Mouse (Mus musculus): ENCODE measurements around the gene Sag. TPM values are rescaled to one million over a fixed set of nuclear protein-coding genes. Genes with fewer than 3 reads are reported as not detected.

The Sag gene
- polyA plus RNA-seq, 1 experiment from 2014 or later = 0.53 TPM

DNA sequence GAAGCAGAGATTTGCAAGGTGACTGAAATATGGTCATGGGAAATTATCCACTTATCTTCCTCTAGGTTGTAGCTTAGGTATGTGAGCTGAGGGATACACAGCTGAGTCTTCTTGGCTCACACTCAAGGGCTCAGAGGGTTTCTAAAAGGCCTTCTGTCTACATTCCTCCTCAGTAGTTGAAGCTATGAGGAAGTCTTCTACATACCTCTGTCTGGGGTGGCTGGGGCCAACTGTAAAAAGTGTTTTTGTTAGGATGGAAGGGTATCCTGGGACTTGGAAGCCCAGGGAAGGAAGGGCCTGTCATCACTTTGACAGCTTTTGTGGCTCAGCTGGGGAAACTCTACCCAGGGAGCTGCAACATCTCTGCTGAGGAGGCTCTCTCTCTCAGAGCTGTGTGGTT lies 68.1 kb downstream of the Sag start:
- H3K4me1 ChIP-seq (replicated peaks; ENCODE audit: control insufficient read depth, insufficient read depth) = no peaks in the 10 kb centered on the region; the same call in 1 of the 2 replicates
- no peak overlapping the region for H3K4me3 ChIP-seq (ENCODE audit: low read depth, low read length)
- no peaks in the 10 kb centered on the region for H3K9me3 ChIP-seq (ENCODE audit: control insufficient read depth, low read length)
- TF ChIP-seq EP300 (optimal IDR thresholded peaks at IDR 0.05) (no peak), CTCF (IDR thresholded peaks at IDR 0.05; ENCODE audit: low read depth) (no peak)
- H3K36me3 ChIP-seq (ENCODE audit: control insufficient read depth, insufficient read depth, low read length) = no peaks in the 10 kb centered on the region
- no peak for ATAC-seq (ENCODE audit: low FRiP score, low TSS enrichment)
- DNase-seq (ENCODE audit: low spot score) = no peak
- no peak overlapping the region for H3K4me2 ChIP-seq (replicated peaks; ENCODE audit: low read depth)
- no peak overlapping the region for H3K27ac ChIP-seq (replicated peaks)
- no peaks in the 10 kb centered on the region for H3K27me3 ChIP-seq (ENCODE audit: control insufficient read depth, insufficient read depth, low read length)
- H3K9ac ChIP-seq (ENCODE audit: low read length) = no peak overlapping the region

- H3K4me3 ChIP-seq (ENCODE audit: low read depth, low read length) = no peak overlapping the region
- H3K9ac ChIP-seq (ENCODE audit: low read length) = no peak overlapping the region
- H3K36me3 ChIP-seq (ENCODE audit: control insufficient read depth, insufficient read depth, low read length) = no peaks in the 10 kb centered on the region
- H3K9me3 ChIP-seq (ENCODE audit: control insufficient read depth, low read length) = no peaks in the 10 kb centered on the region
- H3K4me2 ChIP-seq (replicated peaks; ENCODE audit: low read depth) = no peak overlapping the region
- DNase-seq (ENCODE audit: low spot score) (no peak), ATAC-seq (ENCODE audit: low FRiP score, low TSS enrichment) (no peak)
- no peaks in the 10 kb centered on the region for H3K27me3 ChIP-seq (ENCODE audit: control insufficient read depth, insufficient read depth, low read length)
- H3K27ac ChIP-seq (replicated peaks) = no peak overlapping the region
- H3K4me1 ChIP-seq (replicated peaks; ENCODE audit: control insufficient read depth, insufficient read depth) = no peaks in the 10 kb centered on the region; the same call in 1 of the 2 replicates
- TF ChIP-seq CTCF (IDR thresholded peaks at IDR 0.05; ENCODE audit: low read depth) (no peak), EP300 (optimal IDR thresholded peaks at IDR 0.05) (no peak)
Observed at GRCm38 (mm10) chr1:87873081-87873480, 69.6 kb downstream of the Sag start.

- no peaks in the 10 kb centered on the region for H3K27me3 ChIP-seq (ENCODE audit: control insufficient read depth, insufficient read depth, low read length)
- H3K4me3 ChIP-seq (ENCODE audit: low read depth, low read length) = no peak overlapping the region
- no peak overlapping the region for H3K27ac ChIP-seq (replicated peaks)
- H3K9ac ChIP-seq (ENCODE audit: low read length) = no peak overlapping the region
- DNase-seq (ENCODE audit: low spot score) (no peak), ATAC-seq (ENCODE audit: low FRiP score, low TSS enrichment) (no peak)
- no peak for TF ChIP-seq EP300 (optimal IDR thresholded peaks at IDR 0.05)
- TF ChIP-seq CTCF (IDR thresholded peaks at IDR 0.05; ENCODE audit: low read depth) = no peak
- no peak overlapping the region for H3K4me2 ChIP-seq (replicated peaks; ENCODE audit: low read depth)
- peaks cover 2% of the 10 kb centered on the region for H3K4me1 ChIP-seq (replicated peaks; ENCODE audit: control insufficient read depth, insufficient read depth)
- no peaks in the 10 kb centered on the region for H3K9me3 ChIP-seq (ENCODE audit: control insufficient read depth, low read length)
- no peaks in the 10 kb centered on the region for H3K36me3 ChIP-seq (ENCODE audit: control insufficient read depth, insufficient read depth, low read length)
- 96% methylated on average over 1 of the region's 1 CpGs for WGBS
Observed at GRCm38 (mm10) chr1:87876065-87876464, 72.6 kb downstream of the Sag start.

DNA sequence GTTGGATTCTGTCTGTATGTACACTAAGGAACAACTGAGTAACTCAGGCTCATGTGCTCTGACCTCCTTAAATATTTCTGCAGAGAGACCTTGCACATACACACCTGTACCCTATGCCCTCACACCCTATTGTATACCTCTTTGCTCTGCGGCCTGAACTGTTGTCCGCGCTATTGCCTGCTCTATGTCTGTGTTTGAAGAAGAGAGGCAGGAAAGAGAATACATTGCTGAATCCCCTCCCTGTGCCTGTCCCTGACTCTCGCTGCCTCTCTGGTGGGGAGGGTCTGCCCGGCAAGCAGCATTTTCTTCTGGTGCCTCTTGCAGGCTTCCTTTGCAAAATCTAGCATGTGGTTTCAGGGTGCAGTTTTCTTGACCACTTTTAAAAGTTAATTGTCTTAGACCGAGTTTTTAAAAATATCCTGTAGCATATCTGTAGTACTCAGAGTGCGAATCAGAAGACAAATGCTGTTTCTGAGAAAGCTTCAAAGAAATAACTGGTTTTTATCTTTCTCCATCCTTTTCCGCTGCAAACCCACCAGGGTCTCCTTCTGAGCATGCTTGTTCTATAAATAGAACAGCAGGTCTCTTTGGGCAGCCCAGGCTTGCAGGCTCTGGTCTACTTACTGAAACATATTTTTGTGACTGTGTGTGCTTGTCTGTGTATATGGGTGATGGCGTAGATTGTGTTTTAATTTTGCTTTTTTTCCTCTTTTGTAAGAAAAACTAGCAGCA lies 74.2 kb downstream of the Sag start:
- Histone ChIP-seq H3K4me2 (replicated peaks; ENCODE audit: low read depth) (no peak overlapping the region), H3K9ac (ENCODE audit: low read length) (no peak overlapping the region), H3K27ac (replicated peaks) (no peak overlapping the region), H3K27me3 (ENCODE audit: control insufficient read depth, insufficient read depth, low read length) (no peaks in the 10 kb centered on the region), H3K36me3 (ENCODE audit: control insufficient read depth, insufficient read depth, low read length) (no peaks in the 10 kb centered on the region), H3K9me3 (ENCODE audit: control insufficient read depth, low read length) (no peaks in the 10 kb centered on the region), H3K4me1 (replicated peaks; ENCODE audit: control insufficient read depth, insufficient read depth) (peaks cover 2% of the 10 kb centered on the region; the same call in 1 of the 2 replicates), H3K4me3 (ENCODE audit: low read depth, low read length) (no peak overlapping the region)
- TF ChIP-seq CTCF (IDR thresholded peaks at IDR 0.05; ENCODE audit: low read depth) = no peak
- TF ChIP-seq EP300 (optimal IDR thresholded peaks at IDR 0.05) = no peak
- ATAC-seq (ENCODE audit: low FRiP score, low TSS enrichment) (no peak), DNase-seq (ENCODE audit: low spot score) (no peak)
- 64% methylated on average over 9 of the region's 9 CpGs for WGBS

- Histone ChIP-seq H3K9ac (ENCODE audit: low read length) (no peak overlapping the region), H3K36me3 (ENCODE audit: control insufficient read depth, insufficient read depth, low read length) (no peaks in the 10 kb centered on the region), H3K27me3 (ENCODE audit: control insufficient read depth, insufficient read depth, low read length) (no peaks in the 10 kb centered on the region), H3K27ac (replicated peaks) (peak overlapping the region; percentile 37; the same call in 1 of the 2 replicates), H3K4me2 (replicated peaks; ENCODE audit: low read depth) (no peak overlapping the region), H3K4me3 (ENCODE audit: low read depth, low read length) (no peak overlapping the region), H3K4me1 (replicated peaks; ENCODE audit: control insufficient read depth, insufficient read depth) (peaks cover 2% of the 10 kb centered on the region; the same call in 1 of the 2 replicates), H3K9me3 (ENCODE audit: control insufficient read depth, low read length) (no peaks in the 10 kb centered on the region)
- ATAC-seq (ENCODE audit: low FRiP score, low TSS enrichment) = no peak
- 83% methylated on average over 3 of the region's 3 CpGs for WGBS
- TF ChIP-seq EP300 (optimal IDR thresholded peaks at IDR 0.05) = no peak
- no peak for TF ChIP-seq CTCF (IDR thresholded peaks at IDR 0.05; ENCODE audit: low read depth)
- DNase-seq (ENCODE audit: low spot score) = no peak
Observed at GRCm38 (mm10) chr1:87879034-87879433, 75.6 kb downstream of the Sag start.

Measured in stomach, postnatal 0 days (tissue).